In the genomic region with DNA sequence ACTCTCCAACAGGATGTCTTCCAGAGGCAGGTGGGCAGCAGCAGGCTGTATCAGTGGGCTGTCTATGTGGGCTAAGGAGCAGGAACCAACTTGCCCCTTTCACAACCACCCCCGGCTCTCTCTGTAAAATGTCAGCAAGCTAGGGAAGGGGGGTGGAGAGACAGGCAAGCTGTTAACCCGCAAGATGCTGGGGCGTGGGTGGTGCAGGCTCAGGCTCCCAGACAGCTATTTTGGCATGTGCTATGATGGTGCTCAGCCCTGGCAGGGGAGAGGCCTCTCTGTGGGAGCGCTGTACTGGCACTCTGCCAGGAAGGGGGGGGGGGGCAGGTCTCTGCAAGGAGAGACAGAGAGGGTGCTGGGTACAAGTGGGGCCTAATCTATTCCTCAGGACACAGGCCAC, we compare ENCODE assay signal across 8 mouse cellular contexts. TPM values are rescaled to one million over a fixed set of nuclear protein-coding genes. Genes with fewer than 3 reads are reported as not detected.
DNase-seq lines count a peak whose midpoint lies in the region; ATAC-seq and TF ChIP-seq lines count a peak whose summit lies in the region.

No protein-coding gene starts in this region.

- peaks cover 37% of the 10 kb centered on the region for H3K4me1 ChIP-seq in lung, embryonic 14.5 days (ENCODE audit: insufficient read depth)
- peaks cover 42% of the 10 kb centered on the region for H3K4me1 ChIP-seq in lung, adult 2 months (ENCODE audit: control insufficient read depth, insufficient read depth, low read length)
- peaks cover 35% of the 10 kb centered on the region for H3K4me1 ChIP-seq in embryonic facial prominence, embryonic 12.5 days
- H3K4me1 ChIP-seq in limb, embryonic 15.5 days, result peaks cover 58% of the 10 kb centered on the region
- H3K4me1 ChIP-seq in neural tube, embryonic 13.5 days (replicated peaks), result peaks cover 70% of the 10 kb centered on the region

- peak; percentile 76 for ATAC-seq in lung, embryonic 14.5 days (ENCODE audit: insufficient read depth)
- ATAC-seq in embryonic facial prominence, embryonic 12.5 days (ENCODE audit: insufficient number of reproducible peaks, insufficient read depth, low FRiP score, low TSS enrichment), result 0 out of 2 replicates have a peak, but pooled peaks have one; percentile 53
- peak; percentile 76 for ATAC-seq in inflammation-experienced regulatory T-cells, adult 6 months
- peak; percentile 42; the same call in 1 of the 2 replicates for ATAC-seq in limb, embryonic 15.5 days (ENCODE audit: insufficient number of reproducible peaks, low FRiP score, low TSS enrichment, low read depth)
- peak; percentile 64 for ATAC-seq in neural tube, embryonic 13.5 days (ENCODE audit: low read depth)

- WGBS in lung, embryonic 14.5 days, result 14% methylated on average over 4 of the region's 4 CpGs
- 1% methylated on average over 4 of the region's 4 CpGs for whole genome bisulfite sequencing in lung, adult 2 months
- 53% methylated on average over 4 of the region's 4 CpGs for WGBS in embryonic facial prominence, embryonic 12.5 days
- WGBS in limb, embryonic 15.5 days, result 16% methylated on average over 4 of the region's 4 CpGs
- 35% methylated on average over 4 of the region's 4 CpGs for WGBS in neural tube, embryonic 13.5 days

- H3K27me3 ChIP-seq in lung, embryonic 14.5 days (ENCODE audit: insufficient read depth, low read length), result no peaks in the 10 kb centered on the region
- no peaks in the 10 kb centered on the region for H3K27me3 ChIP-seq in embryonic facial prominence, embryonic 12.5 days
- H3K27me3 ChIP-seq in limb, embryonic 15.5 days, result no peaks in the 10 kb centered on the region
- no peaks in the 10 kb centered on the region for H3K27me3 ChIP-seq in neural tube, embryonic 13.5 days

- TF ChIP-seq CTCF in lung, embryonic 14.5 days (IDR thresholded peaks at IDR 0.05; ENCODE audit: low read depth), result no peak
- no peak for TF ChIP-seq CTCF in lung, adult 2 months (IDR thresholded peaks at IDR 0.05; ENCODE audit: insufficient read depth, low read length)

- no peak for TF ChIP-seq POLR2A in lung, adult 2 months (IDR thresholded peaks at IDR 0.05; ENCODE audit: borderline replicate concordance, extremely low read depth, low read depth, low read length)

- H3K4me2 ChIP-seq in lung, embryonic 14.5 days, result peak overlapping the region; percentile 33; the same call in 1 of the 2 replicates
- no peak overlapping the region; the same call in 1 of the 2 replicates for H3K4me2 ChIP-seq in embryonic facial prominence, embryonic 12.5 days (replicated peaks)
- no peak overlapping the region for H3K4me2 ChIP-seq in limb, embryonic 15.5 days
- no peak overlapping the region for H3K4me2 ChIP-seq in neural tube, embryonic 13.5 days

- no peaks in the 10 kb centered on the region for H3K9me3 ChIP-seq in lung, embryonic 14.5 days (ENCODE audit: low read depth, low read length)
- no peaks in the 10 kb centered on the region for H3K9me3 ChIP-seq in embryonic facial prominence, embryonic 12.5 days
- no peaks in the 10 kb centered on the region for H3K9me3 ChIP-seq in limb, embryonic 15.5 days
- H3K9me3 ChIP-seq in neural tube, embryonic 13.5 days, result no peaks in the 10 kb centered on the region

- peak; percentile 71 for DNase-seq in lung, embryonic 14.5 days
- DNase-seq in lung, adult 2 months, result no peak
- DNase-seq in gastrocnemius, postnatal 4 days (ENCODE audit: low spot score in 2 of 2), result no peak
- DNase-seq in ovary, adult 18-20 months (ENCODE audit: low spot score), result no peak

- H3K27ac ChIP-seq in lung, embryonic 14.5 days (ENCODE audit: low read depth), result peak overlapping the region; percentile 79
- H3K27ac ChIP-seq in embryonic facial prominence, embryonic 12.5 days, result no peak overlapping the region
- H3K27ac ChIP-seq in limb, embryonic 15.5 days, result peak overlapping the region; percentile 54; the same call in 1 of the 2 replicates
- peak overlapping the region; percentile 49; the same call in 1 of the 2 replicates for H3K27ac ChIP-seq in neural tube, embryonic 13.5 days (replicated peaks)

- peak overlapping the region; percentile 2; the same call in 1 of the 2 replicates for H3K9ac ChIP-seq in lung, embryonic 14.5 days
- H3K9ac ChIP-seq in embryonic facial prominence, embryonic 12.5 days, result no peak overlapping the region
- no peak overlapping the region for H3K9ac ChIP-seq in limb, embryonic 15.5 days
- H3K9ac ChIP-seq in neural tube, embryonic 13.5 days, result no peak overlapping the region; the same call in 1 of the 2 replicates

- 0 out of 2 replicates have a peak, but pooled peaks cover 8% of the 10 kb centered on the region for H3K36me3 ChIP-seq in lung, embryonic 14.5 days (ENCODE audit: insufficient read depth)
- H3K36me3 ChIP-seq in embryonic facial prominence, embryonic 12.5 days, result no peaks in the 10 kb centered on the region
- no peaks in the 10 kb centered on the region for H3K36me3 ChIP-seq in limb, embryonic 15.5 days
- no peaks in the 10 kb centered on the region for H3K36me3 ChIP-seq in neural tube, embryonic 13.5 days

- H3K4me3 ChIP-seq in lung, embryonic 14.5 days (ENCODE audit: low read depth, low read length), result 0 out of 2 replicates have a peak overlapping the region, but pooled peaks have one; percentile 2
- H3K4me3 ChIP-seq in lung, adult 2 months (replicated peaks; ENCODE audit: extremely low read depth, low read depth, low read length), result no peak overlapping the region
- no peak overlapping the region for H3K4me3 ChIP-seq in embryonic facial prominence, embryonic 12.5 days
- no peak overlapping the region for H3K4me3 ChIP-seq in limb, embryonic 15.5 days
- H3K4me3 ChIP-seq in neural tube, embryonic 13.5 days, result no peak overlapping the region

RNA-seq across cellular contexts. Expression of a gene that starts 11.6 kb away (rescaled TPM):
- 0.34 and 1.1 TPM in 2 replicates for polyA plus RNA-seq in lung, embryonic 14.5 days (2014; fragmentation: Nextera tagmentation; extraction: Ambion mirVana)
- not detected in 2 replicates for polyA plus RNA-seq in lung, adult 2 months (2012; rRNA removed)
- polyA plus RNA-seq in embryonic facial prominence, embryonic 12.5 days (2016; fragmentation: Nextera tagmentation; extraction: Ambion mirVana), result 0.36 and 0.73 TPM in 2 replicates
- polyA plus RNA-seq in inflammation-experienced regulatory T-cells, adult 6 months (2017; shearing (Covaris generic)), result 1 to 10 TPM in 1 of 3 experiments, under 1 TPM in 2; 0.78 to 1.8 (median 0.83) TPM
- 0.45 TPM in 2 replicates for polyA plus RNA-seq in limb, embryonic 15.5 days (2015; fragmentation: Nextera tagmentation; extraction: Ambion mirVana)
- polyA plus RNA-seq in neural tube, embryonic 13.5 days (2015; fragmentation: Nextera tagmentation; extraction: Ambion mirVana), result 0.22 TPM in 1 of 2 replicates, not detected in the other
- not detected for total RNA-seq in gastrocnemius, postnatal 4 days (2021)

RNA-seq across cellular contexts. Expression of a gene that starts 18.6 kb away (rescaled TPM):
- polyA plus RNA-seq in lung, embryonic 14.5 days (2014; fragmentation: Nextera tagmentation; extraction: Ambion mirVana), result 59.2 and 63.9 TPM in 2 replicates
- polyA plus RNA-seq in lung, adult 2 months (2012; rRNA removed), result 252 and 308 TPM in 2 replicates
- 39.1 and 40.8 TPM in 2 replicates for polyA plus RNA-seq in embryonic facial prominence, embryonic 12.5 days (2016; fragmentation: Nextera tagmentation; extraction: Ambion mirVana)
- 100 to 1,000 TPM in 2 of 3 experiments, 10 to 100 TPM in 1; 89.4 to 181 (median 130) TPM for polyA plus RNA-seq in inflammation-experienced regulatory T-cells, adult 6 months (2017; shearing (Covaris generic))
- polyA plus RNA-seq in limb, embryonic 15.5 days (2015; fragmentation: Nextera tagmentation; extraction: Ambion mirVana), result 30.9 and 35.9 TPM in 2 replicates
- 35.7 and 38.8 TPM in 2 replicates for polyA plus RNA-seq in neural tube, embryonic 13.5 days (2015; fragmentation: Nextera tagmentation; extraction: Ambion mirVana)
- 100 to 1,000 TPM in 1 of 2 experiments, 10 to 100 TPM in 1; 96.0 to 121 TPM for total RNA-seq in gastrocnemius, postnatal 4 days (2021)

RNA-seq across cellular contexts. Expression of a gene that starts 25.0 kb away (rescaled TPM):
- polyA plus RNA-seq in lung, embryonic 14.5 days (2014; fragmentation: Nextera tagmentation; extraction: Ambion mirVana), result 1,044 and 1,097 TPM in 2 replicates
- 10.0 and 10.1 TPM in 2 replicates for polyA plus RNA-seq in lung, adult 2 months (2012; rRNA removed)
- polyA plus RNA-seq in embryonic facial prominence, embryonic 12.5 days (2016; fragmentation: Nextera tagmentation; extraction: Ambion mirVana), result 1,900 and 1,964 TPM in 2 replicates
- polyA plus RNA-seq in inflammation-experienced regulatory T-cells, adult 6 months (2017; shearing (Covaris generic)), result 1 to 10 TPM; 1.5 to 2.2 (median 1.5) TPM
- 899 and 1,046 TPM in 2 replicates for polyA plus RNA-seq in limb, embryonic 15.5 days (2015; fragmentation: Nextera tagmentation; extraction: Ambion mirVana)
- polyA plus RNA-seq in neural tube, embryonic 13.5 days (2015; fragmentation: Nextera tagmentation; extraction: Ambion mirVana), result 289 and 336 TPM in 2 replicates
- 100 to 1,000 TPM; 130 to 135 TPM for total RNA-seq in gastrocnemius, postnatal 4 days (2021)

RNA-seq across cellular contexts. Expression of a gene that starts 30.0 kb away (rescaled TPM):
- 0.22 and 0.33 TPM in 2 replicates for polyA plus RNA-seq in lung, embryonic 14.5 days (2014; fragmentation: Nextera tagmentation; extraction: Ambion mirVana)
- polyA plus RNA-seq in lung, adult 2 months (2012; rRNA removed), result 0.10 and 0.13 TPM in 2 replicates
- polyA plus RNA-seq in embryonic facial prominence, embryonic 12.5 days (2016; fragmentation: Nextera tagmentation; extraction: Ambion mirVana), result 0.65 and 1.2 TPM in 2 replicates
- polyA plus RNA-seq in inflammation-experienced regulatory T-cells, adult 6 months (2017; shearing (Covaris generic)), result 1 to 10 TPM in 1 of 3 experiments, under 1 TPM in 1, not detected in 1; 0.23 to 1.9 TPM
- polyA plus RNA-seq in limb, embryonic 15.5 days (2015; fragmentation: Nextera tagmentation; extraction: Ambion mirVana), result 0.20 and 0.29 TPM in 2 replicates
- 1.2 and 1.5 TPM in 2 replicates for polyA plus RNA-seq in neural tube, embryonic 13.5 days (2015; fragmentation: Nextera tagmentation; extraction: Ambion mirVana)
- under 1 TPM; 0.32 to 0.36 TPM for total RNA-seq in gastrocnemius, postnatal 4 days (2021)

Comparison
In these comparisons a context has a peak if more than half of its experiments do, and no peak if none do; other contexts are left out.
1. RNA of a gene that starts 25.0 kb away (polyA plus RNA-seq): 1,900 to 1,964 TPM in embryonic facial prominence, embryonic 12.5 days, 1,044 to 1,097 TPM in lung, embryonic 14.5 days, 899 to 1,046 TPM in limb, embryonic 15.5 days and 289 to 336 TPM in neural tube, embryonic 13.5 days; 10.0 to 10.1 TPM in lung, adult 2 months and 1.5 to 2.2 TPM in inflammation-experienced regulatory T-cells, adult 6 months; every median in the first group is over 10 times any median in the second.
2. Peak in every context shown above with its lines, with median percentiles within 50 percentile points of each other: ATAC-seq.